Mouse (Mus musculus) heart, embryonic 11.5 days (tissue): ENCODE results near the gene Xlr5a. TPM values are rescaled to one million over a fixed set of nuclear protein-coding genes. Genes with fewer than 3 reads are reported as not detected.
"Not testable (repeated sequence)": the region's sequence is repeated elsewhere in the genome, so short reads cannot be mapped to it uniquely, and the experiment has no call there.

Experiments
- ATAC-seq: fragments of 200-750 bp; cut with Nextera tagmentation; replicated peaks from 2 replicates; pipeline ENCODE4 v1.8.0; 2017; ENCODE audit warnings: moderate library complexity; ENCODE audit not compliant: insufficient number of reproducible peaks, low FRiP score, low TSS enrichment
- H3K27ac ChIP-seq: fragments of 300-500 bp; sonication (generic); 2 replicates; pipeline ENCODE4 v1.5.1; 2014; ENCODE audit warnings: mild to moderate bottlenecking, low read depth, low read length
- H3K27me3 ChIP-seq: fragments of 300-500 bp; sonication (generic); 2 replicates; pipeline ENCODE4 v1.6.1; 2014; ENCODE audit warnings: mild to moderate bottlenecking, low read length, mixed read lengths; ENCODE audit not compliant: control insufficient read depth, insufficient read depth
- H3K36me3 ChIP-seq: fragments of 300-500 bp; sonication (generic); 2 replicates; pipeline ENCODE4 v1.6.1; 2014; ENCODE audit warnings: mild to moderate bottlenecking, low read length, moderate library complexity, mixed read lengths; ENCODE audit not compliant: control insufficient read depth, insufficient read depth
- H3K4me1 ChIP-seq: fragments of 300-500 bp; sonication (generic); 2 replicates; pipeline ENCODE4 v1.6.1; 2014; ENCODE audit warnings: low read length; ENCODE audit not compliant: control insufficient read depth, insufficient read depth
- H3K4me2 ChIP-seq: fragments of 300-500 bp; sonication (generic); 2 replicates; pipeline ENCODE4 v1.6.1; 2014; ENCODE audit warnings: mild to moderate bottlenecking, moderate library complexity
- H3K4me3 ChIP-seq: fragments of 300-500 bp; sonication (generic); 2 replicates; pipeline ENCODE4 v1.5.1; 2014; ENCODE audit warnings: low read depth, low read length
- H3K9ac ChIP-seq: fragments of 300-500 bp; sonication (generic); 2 replicates; pipeline ENCODE4 v1.6.1; 2014; ENCODE audit warnings: mild to moderate bottlenecking, low read depth, low read length, moderate library complexity
- H3K9me3 ChIP-seq: fragments of 300-500 bp; sonication (generic); replicated peaks from 2 replicates; pipeline ENCODE4 v1.6.1; 2016; ENCODE audit warnings: low read length; ENCODE audit not compliant: control insufficient read depth
- whole genome bisulfite sequencing: fragments of 180-500 bp; shearing (Covaris S2); extraction: QIAGEN DNeasy Blood & Tissue Kit; methylation state at CpG from one replicate; pipeline ENCODE4 v1.1.7; 2014; ENCODE audit not compliant: insufficient replicate concordance; 5-methylcytosine and 5-hydroxymethylcytosine counted together
- polyA plus RNA-seq: library from polyadenylated mRNA; unstranded; fragments of >200 nt; fragmentation: Nextera tagmentation; extraction: Ambion mirVana; gene quantifications from 2 replicates; pipeline ENCODE4 v1.2.1, GENCODE M21; 2014

The Xlr5a gene
- polyA plus RNA-seq, result not detected in 2 replicates

GRCm38 (mm10) chrX:73292876-73293275 lies at the start of gene Xlr5a, which contains the start of gene Xlr5c:
Gene Xlr5a (minus strand): TSS chrX:73292976.
Gene Xlr5c (minus strand): TSS chrX:73292976.
- WGBS, result 89% methylated on average over 15 of the region's 17 CpGs
- not testable (repeated sequence) for H3K36me3 ChIP-seq, H3K27ac ChIP-seq, ATAC-seq, H3K27me3 ChIP-seq, H3K9me3 ChIP-seq, H3K9ac ChIP-seq, H3K4me3 ChIP-seq, H3K4me2 ChIP-seq, H3K4me1 ChIP-seq

- Histone ChIP-seq H3K9ac (peak within 1 kb of the TSS; percentile 77), H3K27me3 (peaks cover 4% of the 10 kb centered on the region; the same call in 1 of the 2 replicates), H3K9me3 (no peaks in the 10 kb centered on the region), H3K4me3 (peak within 1 kb of the TSS; percentile 67), H3K27ac (peak within 1 kb of the TSS; percentile 62; the same call in 1 of the 2 replicates), H3K4me2 (peak within 1 kb of the TSS; percentile 63), H3K36me3 (no peaks in the 10 kb centered on the region), H3K4me1 (peaks cover 4% of the 10 kb centered on the region; the same call in 1 of the 2 replicates)
- peak; percentile 85 for ATAC-seq
- WGBS, result 13% methylated on average over 37 of the region's 37 CpGs
Observed at GRCm38 (mm10) chrX:73342483-73342895, 49.7 kb upstream of the Xlr5a start, which contains the start of gene Zfp275. Gene Zfp275 (plus strand): TSS chrX:73342621.

- H3K9ac ChIP-seq, result no peak overlapping the region
- no peaks in the 10 kb centered on the region for H3K9me3 ChIP-seq
- no peak overlapping the region for H3K27ac ChIP-seq
- H3K27me3 ChIP-seq, result peaks cover 4% of the 10 kb centered on the region; the same call in 1 of the 2 replicates
- 34% methylated on average over 3 of the region's 3 CpGs for WGBS
- peak overlapping the region; percentile 67 for H3K4me3 ChIP-seq
- H3K4me2 ChIP-seq, result peak overlapping the region; percentile 63
- H3K36me3 ChIP-seq, result no peaks in the 10 kb centered on the region
- no peak for ATAC-seq
- H3K4me1 ChIP-seq, result peaks cover 4% of the 10 kb centered on the region; the same call in 1 of the 2 replicates
Observed at GRCm38 (mm10) chrX:73342068-73342467, 49.3 kb upstream of the Xlr5a start.

GRCm38 (mm10) chrX:73341473-73341872 lies 48.7 kb upstream of the Xlr5a start:
- ATAC-seq, result no peak
- Histone ChIP-seq H3K36me3 (no peaks in the 10 kb centered on the region), H3K27me3 (peaks cover 4% of the 10 kb centered on the region; the same call in 1 of the 2 replicates), H3K27ac (no peak overlapping the region), H3K9ac (no peak overlapping the region), H3K4me1 (peaks cover 4% of the 10 kb centered on the region; the same call in 1 of the 2 replicates), H3K4me2 (no peak overlapping the region), H3K4me3 (no peak overlapping the region), H3K9me3 (no peaks in the 10 kb centered on the region)
- WGBS, result 50% methylated on average over 1 of the region's 1 CpGs

- Histone ChIP-seq H3K27ac (no peak within 1 kb of the TSS), H3K9ac (no peak within 1 kb of the TSS), H3K4me2 (no peak within 1 kb of the TSS), H3K9me3 (no peaks in the 10 kb centered on the region), H3K4me1 (no peaks in the 10 kb centered on the region), H3K4me3 (no peak within 1 kb of the TSS), H3K36me3 (no peaks in the 10 kb centered on the region), H3K27me3 (no peaks in the 10 kb centered on the region)
- 70% methylated on average over 4 of the region's 4 CpGs for WGBS
- no peak for ATAC-seq
Observed at GRCm38 (mm10) chrX:73336740-73337139, 44.0 kb upstream of the Xlr5a start, which contains the start of gene Gm45015. Gene Gm45015 (minus strand): TSS chrX:73336840.

GRCm38 (mm10) chrX:73333548-73333947 lies 40.8 kb upstream of the Xlr5a start:
- Histone ChIP-seq H3K9ac (no peak overlapping the region), H3K27ac (no peak overlapping the region), H3K4me2 (no peak overlapping the region), H3K9me3 (no peaks in the 10 kb centered on the region), H3K27me3 (no peaks in the 10 kb centered on the region), H3K4me3 (no peak overlapping the region), H3K36me3 (no peaks in the 10 kb centered on the region), H3K4me1 (no peaks in the 10 kb centered on the region)
- no peak for ATAC-seq

- no peaks in the 10 kb centered on the region for H3K36me3 ChIP-seq
- 80% methylated on average over 2 of the region's 2 CpGs for WGBS
- no peaks in the 10 kb centered on the region for H3K27me3 ChIP-seq
- H3K27ac ChIP-seq, result no peak overlapping the region
- H3K9ac ChIP-seq, result no peak overlapping the region
- H3K4me3 ChIP-seq, result no peak overlapping the region
- no peak overlapping the region for H3K4me2 ChIP-seq
- no peaks in the 10 kb centered on the region for H3K4me1 ChIP-seq
- H3K9me3 ChIP-seq, result no peaks in the 10 kb centered on the region
- ATAC-seq, result no peak
Observed at GRCm38 (mm10) chrX:73327215-73327614, 34.4 kb upstream of the Xlr5a start.

GRCm38 (mm10) chrX:73321029-73321428 lies 28.3 kb upstream of the Xlr5a start:
- no peak for ATAC-seq
- Histone ChIP-seq H3K4me3 (no peak overlapping the region), H3K27me3 (no peaks in the 10 kb centered on the region), H3K4me1 (no peaks in the 10 kb centered on the region), H3K36me3 (no peaks in the 10 kb centered on the region), H3K27ac (no peak overlapping the region), H3K4me2 (no peak overlapping the region), H3K9me3 (no peaks in the 10 kb centered on the region), H3K9ac (no peak overlapping the region)
- WGBS, result 56% methylated on average over 3 of the region's 3 CpGs

- Histone ChIP-seq H3K4me1 (no peaks in the 10 kb centered on the region), H3K36me3 (no peaks in the 10 kb centered on the region), H3K27me3 (no peaks in the 10 kb centered on the region; the same call in 1 of the 2 replicates), H3K9ac (no peak overlapping the region), H3K4me3 (no peak overlapping the region), H3K9me3 (no peaks in the 10 kb centered on the region), H3K27ac (no peak overlapping the region), H3K4me2 (no peak overlapping the region)
- 16% methylated on average over 3 of the region's 3 CpGs for WGBS
- no peak for ATAC-seq
Observed at GRCm38 (mm10) chrX:73312522-73312921, 19.7 kb upstream of the Xlr5a start.
